In the genomic region with DNA sequence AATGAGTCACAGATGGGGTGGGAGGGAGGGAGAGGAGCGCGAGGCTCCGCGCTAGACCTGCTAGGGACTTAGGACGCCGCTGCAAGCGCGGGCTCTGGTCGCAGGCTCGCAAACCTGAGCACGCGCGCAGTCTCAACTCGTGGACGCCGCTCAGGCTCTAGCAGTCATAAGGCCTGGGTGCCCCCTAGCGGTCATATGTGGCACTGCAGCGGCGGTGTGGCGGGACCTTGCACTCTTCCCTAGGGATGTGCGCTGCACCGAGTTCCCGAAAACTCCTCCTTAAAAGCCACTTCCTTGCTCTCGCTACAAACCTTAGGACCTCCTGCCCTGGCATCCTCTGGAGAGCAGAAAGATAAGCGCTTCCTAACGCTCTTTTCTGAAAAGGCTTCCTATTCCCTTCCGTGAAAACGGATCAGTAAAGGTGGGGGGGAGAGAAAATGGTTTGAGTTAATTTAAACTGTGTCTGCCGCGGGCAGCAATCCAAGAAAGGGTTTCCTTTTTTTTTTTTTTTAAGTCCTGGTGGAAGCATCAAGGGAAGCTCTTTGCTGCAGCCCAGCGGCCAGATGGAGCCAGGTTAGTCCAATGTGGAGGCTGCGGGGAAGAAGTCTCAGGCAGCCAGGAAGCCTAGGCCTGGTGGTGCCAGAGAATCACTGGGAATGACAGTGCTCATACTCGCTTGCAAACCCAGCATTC, we compare ENCODE assay signal across 8 mouse cellular contexts. TPM values are rescaled to one million over a fixed set of nuclear protein-coding genes. Genes with fewer than 3 reads are reported as not detected.
DNase-seq lines count a peak whose midpoint lies in the region; ATAC-seq and TF ChIP-seq lines count a peak whose summit lies in the region.

No protein-coding gene starts in this region.

- H3K27ac ChIP-seq in embryonic facial prominence, embryonic 11.5 days (replicated peaks; ENCODE audit: low read depth, low read length): no peak overlapping the region; the same call in 1 of the 2 replicates
- no peak overlapping the region for H3K27ac ChIP-seq in kidney, adult 2 months (ENCODE audit: insufficient read depth, low read depth, low read length)
- no peak overlapping the region for H3K27ac ChIP-seq in limb, embryonic 11.5 days (replicated peaks; ENCODE audit: low read depth, low read length)
- H3K27ac ChIP-seq in midbrain, embryonic 14.5 days (replicated peaks; ENCODE audit: low read depth, low read length): peak overlapping the region; percentile 80

- H3K4me2 ChIP-seq in embryonic facial prominence, embryonic 11.5 days (ENCODE audit: low read depth, low read length): peak overlapping the region; percentile 74
- H3K4me2 ChIP-seq in limb, embryonic 11.5 days (ENCODE audit: low read depth, severe bottlenecking): peak overlapping the region; percentile 61
- H3K4me2 ChIP-seq in midbrain, embryonic 14.5 days (ENCODE audit: low read length): peak overlapping the region; percentile 68

- H3K27me3 ChIP-seq in embryonic facial prominence, embryonic 11.5 days (ENCODE audit: control insufficient read depth, insufficient read depth, low read length): no peaks in the 10 kb centered on the region
- no peaks in the 10 kb centered on the region for H3K27me3 ChIP-seq in kidney, adult 2 months (replicated peaks; ENCODE audit: control insufficient read depth, insufficient read depth, low read length)
- H3K27me3 ChIP-seq in limb, embryonic 11.5 days (ENCODE audit: control insufficient read depth, insufficient read depth, low read length): no peaks in the 10 kb centered on the region
- no peaks in the 10 kb centered on the region for H3K27me3 ChIP-seq in midbrain, embryonic 14.5 days (ENCODE audit: control insufficient read depth, insufficient read depth, low read length)

- peak; percentile 90 for DNase-seq in 3134 (ENCODE audit: extremely low read depth, insufficient read length, low spot score)
- DNase-seq in adrenal gland, postnatal 25 days: peak; percentile 97
- DNase-seq in embryonic facial prominence, embryonic 11.5 days (ENCODE audit: low spot score): peak; percentile 99
- peak; percentile 94 to 99 for DNase-seq in heart, adult 18-20 months
- peak; percentile 95 for DNase-seq in kidney, adult 2 months
- peak; percentile 99 for DNase-seq in limb, embryonic 11.5 days (ENCODE audit: low spot score)
- DNase-seq in midbrain, embryonic 14.5 days: peak; percentile 99
- DNase-seq in spleen, adult 12 weeks (ENCODE audit: low spot score): peak; percentile 68

- WGBS in embryonic facial prominence, embryonic 11.5 days: under 1% methylated on average over 33 of the region's 33 CpGs
- WGBS in kidney, adult 2 months: 1% methylated on average over 33 of the region's 33 CpGs
- WGBS in limb, embryonic 11.5 days: under 1% methylated on average over 31 of the region's 33 CpGs
- WGBS in midbrain, embryonic 14.5 days: under 1% methylated on average over 33 of the region's 33 CpGs

- H3K4me1 ChIP-seq in embryonic facial prominence, embryonic 11.5 days (ENCODE audit: control insufficient read depth, insufficient read depth, low read length): no peaks in the 10 kb centered on the region
- no peaks in the 10 kb centered on the region for H3K4me1 ChIP-seq in kidney, adult 2 months (ENCODE audit: control insufficient read depth, insufficient read depth, low read length)
- H3K4me1 ChIP-seq in limb, embryonic 11.5 days (ENCODE audit: control insufficient read depth, insufficient read depth, low read length): 0 out of 2 replicates have a peak, but pooled peaks cover 7% of the 10 kb centered on the region
- peaks cover 6% of the 10 kb centered on the region; the same call in 1 of the 2 replicates for H3K4me1 ChIP-seq in midbrain, embryonic 14.5 days (ENCODE audit: control insufficient read depth, insufficient read depth, low read length)

- no peak for TF ChIP-seq POLR2A in kidney, adult 2 months (IDR thresholded peaks at IDR 0.05; ENCODE audit: low read depth, low read length)

- H3K36me3 ChIP-seq in embryonic facial prominence, embryonic 11.5 days (replicated peaks; ENCODE audit: control insufficient read depth, insufficient read depth, low read depth, low read length): no peaks in the 10 kb centered on the region
- H3K36me3 ChIP-seq in kidney, adult 2 months (ENCODE audit: control insufficient read depth, insufficient read depth, low read length): no peaks in the 10 kb centered on the region
- H3K36me3 ChIP-seq in limb, embryonic 11.5 days (ENCODE audit: control insufficient read depth, insufficient read depth, low read length): no peaks in the 10 kb centered on the region
- no peaks in the 10 kb centered on the region for H3K36me3 ChIP-seq in midbrain, embryonic 14.5 days (ENCODE audit: control insufficient read depth, insufficient read depth, low read length)

- peak; percentile 90 for ATAC-seq in embryonic facial prominence, embryonic 11.5 days (replicated peaks; ENCODE audit: insufficient number of reproducible peaks, low FRiP score, low TSS enrichment, low read depth)
- peak; percentile 89 for ATAC-seq in limb, embryonic 11.5 days (ENCODE audit: insufficient number of reproducible peaks, low FRiP score, low TSS enrichment, low read depth)
- peak; percentile 92 for ATAC-seq in midbrain, embryonic 14.5 days (ENCODE audit: low FRiP score, low TSS enrichment)

- TF ChIP-seq CTCF in kidney, adult 2 months (conservative IDR thresholded peaks at IDR 0.05; ENCODE audit: insufficient read depth, insufficient read length, low read depth, low read length): peak; percentile 96

- peak overlapping the region; percentile 28 for H3K4me3 ChIP-seq in embryonic facial prominence, embryonic 11.5 days (ENCODE audit: low read depth, low read length)
- H3K4me3 ChIP-seq in kidney, adult 2 months (ENCODE audit: insufficient read depth, low read depth, low read length): peak overlapping the region; percentile 15; the same call in 1 of the 2 replicates
- peak overlapping the region; percentile 22 for H3K4me3 ChIP-seq in limb, embryonic 11.5 days (ENCODE audit: low read depth, low read length)
- H3K4me3 ChIP-seq in midbrain, embryonic 14.5 days (replicated peaks; ENCODE audit: low read depth, low read length): peak overlapping the region; percentile 37

- H3K9me3 ChIP-seq in embryonic facial prominence, embryonic 11.5 days (replicated peaks; ENCODE audit: control insufficient read depth, low read length): no peaks in the 10 kb centered on the region
- H3K9me3 ChIP-seq in limb, embryonic 11.5 days (ENCODE audit: control insufficient read depth, low read length): no peaks in the 10 kb centered on the region
- no peaks in the 10 kb centered on the region for H3K9me3 ChIP-seq in midbrain, embryonic 14.5 days (ENCODE audit: control insufficient read depth, low read length)

- H3K9ac ChIP-seq in embryonic facial prominence, embryonic 11.5 days (replicated peaks; ENCODE audit: low read length): peak overlapping the region; percentile 72
- H3K9ac ChIP-seq in limb, embryonic 11.5 days (ENCODE audit: low read length): peak overlapping the region; percentile 56
- H3K9ac ChIP-seq in midbrain, embryonic 14.5 days (replicated peaks; ENCODE audit: low read length): peak overlapping the region; percentile 60

RNA-seq across cellular contexts. Expression of gene Kdm8, which starts 50.7 kb away (rescaled TPM):
- 4.9 and 6.3 TPM in 2 replicates for total RNA-seq in adrenal gland, postnatal 25 days (2021)
- 11.3 and 11.9 TPM in 2 replicates for polyA plus RNA-seq in embryonic facial prominence, embryonic 11.5 days (2014; fragmentation: Nextera tagmentation; extraction: Ambion mirVana)
- 1 to 10 TPM; 3.6 to 5.2 TPM for total RNA-seq in heart, adult 18-20 months (2021)
- polyA plus RNA-seq in kidney, adult 2 months (2012; rRNA removed): 3.2 and 3.3 TPM in 2 replicates
- 15.2 and 16.0 TPM in 2 replicates for polyA plus RNA-seq in limb, embryonic 11.5 days (2014; fragmentation: Nextera tagmentation; extraction: Ambion mirVana)
- polyA plus RNA-seq in midbrain, embryonic 14.5 days (2014; fragmentation: Nextera tagmentation; extraction: Ambion mirVana): 3.8 and 5.5 TPM in 2 replicates
